Mouse (Mus musculus): ENCODE measurements around the gene Zscan4c.
"Not testable (repeated sequence)": the region's sequence is repeated elsewhere in the genome, so short reads cannot be mapped to it uniquely, and the experiment has no call there.

Gene Zscan4c

DNA sequence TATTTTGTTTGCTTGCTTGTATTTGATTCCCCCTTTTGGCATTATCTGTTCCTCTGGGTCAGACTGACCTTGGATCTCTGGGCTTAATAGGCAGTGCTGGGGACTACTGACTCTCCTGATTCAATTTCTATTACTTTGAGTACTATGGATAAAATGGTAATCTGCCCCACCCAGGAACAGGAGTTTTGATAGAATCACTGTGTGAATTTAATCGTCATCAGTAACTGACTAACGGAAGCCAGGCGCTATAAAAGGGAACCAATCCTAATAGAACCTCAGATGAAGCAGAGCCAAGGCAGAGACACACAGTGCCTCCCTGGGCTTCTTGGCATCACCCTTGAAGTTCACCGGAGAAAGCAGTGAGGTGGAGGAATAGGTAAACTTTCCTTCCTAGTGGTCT, at the start of gene Zscan4c:
Zscan4c (plus strand) TSS at position 301 of the 400 bp plus-strand sequence.
- not testable (repeated sequence) for DNase-seq (ENCODE audit: low spot score in 2 of 2)

Data from thymus, postnatal 10 days (tissue).